Mouse (Mus musculus) left cerebral cortex, adult 18-20 months (tissue): ENCODE measurements at regions not wholly inside any gene's neighbourhood (a gene's known extent, or its start where the extent isn't known, plus 50 kb on each side); places are given as distances from the start of the nearest gene placed in this dataset.

Source experiments
- DNase-seq, 2 experiments: peaks; one replicate each; pipeline ENCODE4 v3.0.0; 2021 to 2022; ENCODE audit warnings: low spot score in 2 of 2, mixed read lengths in 1 of 2

GRCm38 (mm10) chr9:94589672-94590071 lies 51.8 kb upstream of the 1190002N15Rik start:
- DNase-seq = no peak

- DNase-seq = no peak
Observed at GRCm38 (mm10) chr9:94604993-94605392, 64.7 kb upstream of the Slc9a9 start.

GRCm38 (mm10) chr9:94606422-94606821 lies 63.3 kb upstream of the Slc9a9 start:
- no peak for DNase-seq

- DNase-seq = no peak
Observed at GRCm38 (mm10) chr9:94607011-94607749, 62.5 kb upstream of the Slc9a9 start.

- no peak for DNase-seq
Observed at GRCm38 (mm10) chr9:94607750-94608106, 62.0 kb upstream of the Slc9a9 start.

GRCm38 (mm10) chr9:94610101-94610500 lies 59.6 kb upstream of the Slc9a9 start:
- DNase-seq = no peak

GRCm38 (mm10) chr9:94610600-94611337 lies 58.9 kb upstream of the Slc9a9 start:
- DNase-seq = peak in 1 of 2 experiments; percentile 24

GRCm38 (mm10) chr9:94613891-94614671 lies 55.6 kb upstream of the Slc9a9 start:
- DNase-seq = peak; percentile 44 to 47

GRCm38 (mm10) chr9:94615205-94615604 lies 54.5 kb upstream of the Slc9a9 start:
- DNase-seq = no peak

GRCm38 (mm10) chr9:94618079-94618786 lies 51.5 kb upstream of the Slc9a9 start:
- no peak for DNase-seq
